Mouse (Mus musculus) kidney, postnatal 0 days (tissue): Measurements from ENCODE around the gene Mapre3. TPM values are rescaled to one million over a fixed set of nuclear protein-coding genes. Genes with fewer than 3 reads are reported as not detected.
A peak's percentile ranks its signal among the peaks of the same experiment; 100 is the strongest.

Source experiments
- ATAC-seq: fragments of 200-750 bp; cut with Nextera tagmentation; replicated peaks from 2 replicates; pipeline ENCODE4 v1.8.0; 2017; ENCODE audit warnings: low read depth, moderate number of reproducible peaks, moderate TSS enrichment, moderate library complexity; ENCODE audit not compliant: low FRiP score
- DNase-seq: peaks from one replicate; pipeline ENCODE4 v3.0.0-alpha.2; 2016; ENCODE audit warnings: low spot score
- H3K27ac ChIP-seq: fragments of 300-500 bp; sonication (generic); 2 replicates; pipeline ENCODE4 v1.5.1; 2014; ENCODE audit warnings: mild to moderate bottlenecking
- H3K27me3 ChIP-seq: fragments of 300-500 bp; sonication (generic); 2 replicates; pipeline ENCODE4 v1.6.1; 2014; ENCODE audit warnings: low read length, mixed read lengths; ENCODE audit not compliant: insufficient read depth
- H3K36me3 ChIP-seq: fragments of 300-500 bp; sonication (generic); 2 replicates; pipeline ENCODE4 v1.6.1; 2014; ENCODE audit warnings: low read length, mixed read lengths; ENCODE audit not compliant: insufficient read depth
- H3K4me1 ChIP-seq: fragments of 300-500 bp; sonication (generic); replicated peaks from 2 replicates; pipeline ENCODE4 v1.6.1; 2014; ENCODE audit warnings: antibody characterized with exemption, low read length, mixed read lengths; ENCODE audit not compliant: insufficient read depth
- H3K4me2 ChIP-seq: fragments of 300-500 bp; sonication (generic); 2 replicates; pipeline ENCODE4 v1.6.1; 2014; ENCODE audit warnings: mild to moderate bottlenecking, low read length, moderate library complexity, mixed read lengths
- H3K4me3 ChIP-seq: fragments of 300-500 bp; sonication (generic); replicated peaks from 2 replicates; pipeline ENCODE4 v1.5.1; 2014; ENCODE audit warnings: low read depth, low read length
- H3K9ac ChIP-seq: fragments of 300-500 bp; sonication (generic); 2 replicates; pipeline ENCODE4 v1.6.1; 2014; ENCODE audit warnings: low read depth, low read length
- H3K9me3 ChIP-seq: fragments of 300-500 bp; sonication (generic); replicated peaks from 2 replicates; pipeline ENCODE4 v1.6.1; 2016; ENCODE audit warnings: low read length, inconsistent platforms, mixed read lengths
- CTCF ChIP-seq: IDR thresholded peaks from 2 replicates; pipeline ENCODE4 v1.5.1; 2016; ENCODE audit warnings: antibody characterized with exemption, low read depth, mild to moderate bottlenecking, moderate library complexity
- WGBS: fragments of 180-500 bp; shearing (Covaris S2); extraction: QIAGEN DNeasy Blood & Tissue Kit; methylation state at CpG from one replicate; pipeline ENCODE4 v1.1.7; 2014; 5-methylcytosine and 5-hydroxymethylcytosine counted together
- polyA plus RNA-seq: library from polyadenylated mRNA; unstranded; fragments of >200 nt; fragmentation: Nextera tagmentation; extraction: Ambion mirVana; gene quantifications from 2 replicates; pipeline ENCODE4 v1.2.1, GENCODE M21; 2015

Mapre3 gene
- polyA plus RNA-seq, 1 experiment from 2014 or later, result 20.6 TPM

- no peak for TF ChIP-seq CTCF
- H3K36me3 ChIP-seq, result peaks cover 4% of the 10 kb centered on the region
- ATAC-seq, result no peak
- peak overlapping the region; percentile 68 for H3K4me3 ChIP-seq
- DNase-seq, result peak; percentile 29
- 25% methylated on average over 5 of the region's 5 CpGs for WGBS
- no peaks in the 10 kb centered on the region for H3K9me3 ChIP-seq
- H3K27me3 ChIP-seq, result no peaks in the 10 kb centered on the region
- H3K27ac ChIP-seq, result peak overlapping the region; percentile 94
- H3K9ac ChIP-seq, result peak overlapping the region; percentile 60
- peak overlapping the region; percentile 96 for H3K4me2 ChIP-seq
- peaks cover 3% of the 10 kb centered on the region for H3K4me1 ChIP-seq
These were observed 72.3 kb downstream of the Mapre3 start for GRCm38 (mm10) chr5:30886731-30887130.

GRCm38 (mm10) chr5:30887331-30887761 lies 72.9 kb downstream of the Mapre3 start:
- peaks cover 10% of the 10 kb centered on the region for H3K36me3 ChIP-seq
- ATAC-seq (peak; percentile 61), DNase-seq (peak; percentile 90)
- WGBS, result 0% methylated on average over 19 of the region's 19 CpGs
- H3K4me1 ChIP-seq, result peaks cover 3% of the 10 kb centered on the region
- no peaks in the 10 kb centered on the region for H3K27me3 ChIP-seq
- H3K9ac ChIP-seq, result peak overlapping the region; percentile 60
- TF ChIP-seq CTCF, result 0 out of 2 replicates have a peak, but pooled peaks have one; percentile 0
- H3K9me3 ChIP-seq, result no peaks in the 10 kb centered on the region
- peak overlapping the region; percentile 68 for H3K4me3 ChIP-seq
- H3K27ac ChIP-seq, result peak overlapping the region; percentile 94
- peak overlapping the region; percentile 96 for H3K4me2 ChIP-seq

GRCm38 (mm10) chr5:30887858-30888336 lies 73.5 kb downstream of the Mapre3 start:
- Histone ChIP-seq H3K4me2 (peak overlapping the region; percentile 96), H3K36me3 (peaks cover 15% of the 10 kb centered on the region), H3K27ac (peak overlapping the region; percentile 94), H3K9me3 (no peaks in the 10 kb centered on the region), H3K9ac (peak overlapping the region; percentile 60), H3K4me3 (peak overlapping the region; percentile 68), H3K27me3 (no peaks in the 10 kb centered on the region), H3K4me1 (peaks cover 3% of the 10 kb centered on the region)
- DNase-seq (peak; percentile 95), ATAC-seq (peak; percentile 80)
- no peak for TF ChIP-seq CTCF
- under 1% methylated on average over 28 of the region's 28 CpGs for WGBS

GRCm38 (mm10) chr5:30888337-30889087 lies 74.1 kb downstream of the Mapre3 start, which contains the start of gene Agbl5:
TSS of gene Agbl5 (plus strand) at chr5:30888694.
- H3K4me2 ChIP-seq, result peak within 1 kb of the TSS; percentile 96
- peaks cover 21% of the 10 kb centered on the region for H3K36me3 ChIP-seq
- H3K27ac ChIP-seq, result peak within 1 kb of the TSS; percentile 94
- ATAC-seq, result peak; percentile 90
- peak within 1 kb of the TSS; percentile 68 for H3K4me3 ChIP-seq
- H3K9ac ChIP-seq, result peak within 1 kb of the TSS; percentile 84
- peaks cover 3% of the 10 kb centered on the region for H3K4me1 ChIP-seq
- DNase-seq, result peak; percentile 95
- H3K9me3 ChIP-seq, result no peaks in the 10 kb centered on the region
- no peak for TF ChIP-seq CTCF
- no peaks in the 10 kb centered on the region for H3K27me3 ChIP-seq
- WGBS, result under 1% methylated on average over 37 of the region's 42 CpGs

- DNase-seq, result no peak
- WGBS, result 2% methylated on average over 41 of the region's 42 CpGs
- Histone ChIP-seq H3K4me3 (peak overlapping the region; percentile 68), H3K36me3 (peaks cover 28% of the 10 kb centered on the region), H3K27me3 (no peaks in the 10 kb centered on the region), H3K27ac (peak overlapping the region; percentile 94), H3K4me1 (peaks cover 3% of the 10 kb centered on the region), H3K9me3 (no peaks in the 10 kb centered on the region), H3K9ac (peak overlapping the region; percentile 84), H3K4me2 (peak overlapping the region; percentile 96)
- ATAC-seq, result no peak
- TF ChIP-seq CTCF, result no peak
These were observed 74.8 kb downstream of the Mapre3 start for GRCm38 (mm10) chr5:30889088-30889754.

GRCm38 (mm10) chr5:30890375-30890774 lies 75.9 kb downstream of the Mapre3 start:
- ATAC-seq (no peak), DNase-seq (peak; percentile 70)
- Histone ChIP-seq H3K4me3 (no peak overlapping the region), H3K4me1 (peaks cover 3% of the 10 kb centered on the region), H3K4me2 (peak overlapping the region; percentile 96), H3K27me3 (no peaks in the 10 kb centered on the region), H3K27ac (peak overlapping the region; percentile 94; the same call in 1 of the 2 replicates), H3K36me3 (peaks cover 32% of the 10 kb centered on the region), H3K9me3 (no peaks in the 10 kb centered on the region), H3K9ac (peak overlapping the region; percentile 23; the same call in 1 of the 2 replicates)
- WGBS, result 56% methylated on average over 7 of the region's 7 CpGs
- TF ChIP-seq CTCF, result no peak
